8 mouse cellular contexts compared by ENCODE assay signal in genomic region chr7:49343081-49343600, GRCm38 (mm10).
DNase-seq lines count a peak whose midpoint lies in the region; ATAC-seq and TF ChIP-seq lines count a peak whose summit lies in the region.

No protein-coding gene starts in this region.

- WGBS in kidney, postnatal 0 days, result 10% methylated on average over 16 of the region's 16 CpGs
- 11% methylated on average over 16 of the region's 16 CpGs for WGBS in heart, embryonic 11.5 days (ENCODE audit: insufficient replicate concordance)
- 17% methylated on average over 16 of the region's 16 CpGs for WGBS in limb, embryonic 11.5 days

- no peaks in the 10 kb centered on the region for H3K9me3 ChIP-seq in kidney, postnatal 0 days (replicated peaks; ENCODE audit: low read length)
- H3K9me3 ChIP-seq in heart, embryonic 11.5 days (replicated peaks; ENCODE audit: control insufficient read depth, low read length), result no peaks in the 10 kb centered on the region
- H3K9me3 ChIP-seq in limb, embryonic 11.5 days (ENCODE audit: control insufficient read depth, low read length), result no peaks in the 10 kb centered on the region

- DNase-seq in kidney, postnatal 0 days (ENCODE audit: low spot score), result peak; percentile 75
- DNase-seq in kidney, adult 18-20 months, result no peak
- peak; percentile 31 for DNase-seq in limb, embryonic 11.5 days (ENCODE audit: low spot score)
- peak; percentile 10 to 34 for DNase-seq in natural killer cell, adult 2 months (ENCODE audit: low spot score in 2 of 2)
- DNase-seq in layer of hippocampus, adult 9-11 months, result no peak
- no peak for DNase-seq in urinary bladder, postnatal 25 days (ENCODE audit: low spot score)
- DNase-seq in left cerebral cortex, postnatal 25 days (ENCODE audit: low spot score in 2 of 2), result no peak

- peaks cover 8% of the 10 kb centered on the region; the same call in 1 of the 2 replicates for H3K4me1 ChIP-seq in kidney, postnatal 0 days (replicated peaks; ENCODE audit: insufficient read depth, low read length)
- H3K4me1 ChIP-seq in heart, embryonic 11.5 days (ENCODE audit: control insufficient read depth, insufficient read depth, low read length), result peaks cover 21% of the 10 kb centered on the region
- peaks cover 11% of the 10 kb centered on the region for H3K4me1 ChIP-seq in limb, embryonic 11.5 days (ENCODE audit: control insufficient read depth, insufficient read depth, low read length)

- intact Hi-C loops in left cerebral cortex, postnatal 25 days (cut with DNase I), result no loop called here

- no peak overlapping the region for H3K9ac ChIP-seq in kidney, postnatal 0 days (ENCODE audit: low read depth, low read length)
- peak overlapping the region; percentile 22; the same call in 1 of the 2 replicates for H3K9ac ChIP-seq in heart, embryonic 11.5 days (ENCODE audit: low read depth, low read length)
- H3K9ac ChIP-seq in limb, embryonic 11.5 days (ENCODE audit: low read length), result no peak overlapping the region

- peak; percentile 48; the same call in 1 of the 2 replicates for ATAC-seq in kidney, postnatal 0 days (replicated peaks; ENCODE audit: low FRiP score, low read depth)
- ATAC-seq in heart, embryonic 11.5 days (replicated peaks; ENCODE audit: insufficient number of reproducible peaks, low FRiP score, low TSS enrichment), result 0 out of 2 replicates have a peak, but pooled peaks have one; percentile 28
- peak; percentile 31; the same call in 1 of the 2 replicates for ATAC-seq in limb, embryonic 11.5 days (ENCODE audit: insufficient number of reproducible peaks, low FRiP score, low TSS enrichment, low read depth)

- H3K4me2 ChIP-seq in kidney, postnatal 0 days (ENCODE audit: low read length), result peak overlapping the region; percentile 31
- peak overlapping the region; percentile 61 for H3K4me2 ChIP-seq in heart, embryonic 11.5 days
- H3K4me2 ChIP-seq in limb, embryonic 11.5 days (ENCODE audit: low read depth, severe bottlenecking), result peak overlapping the region; percentile 11; the same call in 1 of the 2 replicates

- H3K27ac ChIP-seq in kidney, postnatal 0 days, result no peak overlapping the region; the same call in 1 of the 2 replicates
- no peak overlapping the region for H3K27ac ChIP-seq in heart, embryonic 11.5 days (ENCODE audit: low read depth, low read length)
- H3K27ac ChIP-seq in limb, embryonic 11.5 days (replicated peaks; ENCODE audit: low read depth, low read length), result no peak overlapping the region

- no peak overlapping the region for H3K4me3 ChIP-seq in kidney, postnatal 0 days (replicated peaks; ENCODE audit: low read depth, low read length)
- H3K4me3 ChIP-seq in heart, embryonic 11.5 days (ENCODE audit: low read depth, low read length), result no peak overlapping the region
- no peak overlapping the region for H3K4me3 ChIP-seq in limb, embryonic 11.5 days (ENCODE audit: low read depth, low read length)

- H3K36me3 ChIP-seq in kidney, postnatal 0 days (ENCODE audit: insufficient read depth, low read length), result no peaks in the 10 kb centered on the region
- no peaks in the 10 kb centered on the region for H3K36me3 ChIP-seq in heart, embryonic 11.5 days (ENCODE audit: control insufficient read depth, insufficient read depth, low read length)
- no peaks in the 10 kb centered on the region for H3K36me3 ChIP-seq in limb, embryonic 11.5 days (ENCODE audit: control insufficient read depth, insufficient read depth, low read length)

- peak; percentile 18; the same call in 1 of the 2 replicates for TF ChIP-seq CTCF in kidney, postnatal 0 days (IDR thresholded peaks at IDR 0.05; ENCODE audit: low read depth)

- no peaks in the 10 kb centered on the region for H3K27me3 ChIP-seq in kidney, postnatal 0 days (ENCODE audit: insufficient read depth, low read length)
- no peaks in the 10 kb centered on the region for H3K27me3 ChIP-seq in heart, embryonic 11.5 days (ENCODE audit: control insufficient read depth, insufficient read depth, low read length)
- no peaks in the 10 kb centered on the region for H3K27me3 ChIP-seq in limb, embryonic 11.5 days (ENCODE audit: control insufficient read depth, insufficient read depth, low read length)

Comparison
In these comparisons a context has a peak if more than half of its experiments do, and no peak if none do; other contexts are left out.
1. DNase-seq: peak in kidney, postnatal 0 days (single experiment), limb, embryonic 11.5 days (single experiment) and natural killer cell, adult 2 months (2 of 2); none in kidney, adult 18-20 months (single experiment), layer of hippocampus, adult 9-11 months (single experiment), urinary bladder, postnatal 25 days (single experiment) and left cerebral cortex, postnatal 25 days (0 of 2).
2. H3K4me2 ChIP-seq: peak in every context shown above with its lines; median percentile 61 in heart, embryonic 11.5 days; 31 in kidney, postnatal 0 days; 11 in limb, embryonic 11.5 days.
3. Peak in every context shown above with its lines, with median percentiles within 50 percentile points of each other: ATAC-seq.